Mouse (Mus musculus) CH12.LX (cell line): ENCODE measurements around the gene Zfp454. TPM values are rescaled to one million over a fixed set of nuclear protein-coding genes. Genes with fewer than 3 reads are reported as not detected.
A peak's percentile ranks its signal among the peaks of the same experiment; 100 is the strongest.

ENCODE experiments used
- DNase-seq: peaks from one replicate; pipeline ENCODE4 v3.0.0-alpha.2; 2013; ENCODE audit errors: extremely low read depth
- H3K27ac ChIP-seq: 2 replicates; pipeline ENCODE4 v1.5.1; 2012; ENCODE audit warnings: low read depth, mild to moderate bottlenecking, control low read depth, moderate library complexity; ENCODE audit not compliant: insufficient read depth
- H3K27me3 ChIP-seq: replicated peaks from 2 replicates; pipeline ENCODE3; 2012; ENCODE audit warnings: inconsistent platforms
- H3K36me3 ChIP-seq, 2 experiments: replicated peaks in 1 of 2; 2 replicates each; pipeline versions ENCODE3 to v1.6.1; 2012; ENCODE audit warnings: inconsistent platforms in 1 of 2, low read length in 1 of 2, mild to moderate bottlenecking in 1 of 2, mixed read lengths in 1 of 2, moderate library complexity in 1 of 2; ENCODE audit not compliant: control insufficient read depth in 1 of 2, insufficient read depth in 1 of 2
- H3K4me1 ChIP-seq, 2 experiments: 2 replicates each; pipeline ENCODE4 v1.6.1; 2012; ENCODE audit warnings: inconsistent platforms in 1 of 2, moderate library complexity in 1 of 2; ENCODE audit not compliant: insufficient read depth in 2 of 2, control insufficient read depth in 1 of 2
- H3K4me2 ChIP-seq: 2 replicates; pipeline ENCODE4 v1.6.1; 2012; ENCODE audit warnings: low read depth, mild to moderate bottlenecking, control low read depth; ENCODE audit not compliant: poor library complexity, insufficient read depth, severe bottlenecking
- H3K4me3 ChIP-seq, 3 experiments: fragments of 150-350 bp in 1 of 3; sonication (generic) in 1 of 3; replicated peaks in 1 of 3; 2 replicates each; pipeline versions ENCODE3 to v1.5.1; 2011 to 2012; ENCODE audit warnings: low read depth in 2 of 3, low read length in 2 of 3, mild to moderate bottlenecking in 2 of 3, moderate library complexity in 2 of 3, control low read depth in 1 of 3, improper control_type of control experiment in 1 of 3, inconsistent platforms in 1 of 3, mixed read lengths in 1 of 3; ENCODE audit not compliant: poor library complexity in 1 of 3
- H3K79me2 ChIP-seq: replicated peaks from 2 replicates; pipeline ENCODE4 v1.6.1; 2012; ENCODE audit warnings: mild to moderate bottlenecking, moderate library complexity; ENCODE audit not compliant: control insufficient read depth, poor library complexity, insufficient read depth, severe bottlenecking; ENCODE audit errors: extremely low read depth
- H3K9ac ChIP-seq: 2 replicates; pipeline ENCODE4 v1.6.1; 2012; ENCODE audit warnings: low read depth, mild to moderate bottlenecking, control low read depth, moderate library complexity; ENCODE audit not compliant: insufficient read depth
- H3K9me3 ChIP-seq: replicated peaks from 2 replicates; pipeline ENCODE3; 2012; ENCODE audit warnings: low read length, inconsistent platforms, mixed read lengths
- CHD1 ChIP-seq: IDR thresholded peaks from 2 replicates; pipeline ENCODE4 v1.6.1; 2012; ENCODE audit warnings: low read depth, low read length, improper control_type of control experiment, inconsistent platforms
- CHD2 ChIP-seq: IDR thresholded peaks from 2 replicates; pipeline ENCODE4 v1.6.1; 2011; ENCODE audit warnings: low read length, improper control_type of control experiment
- E2F4 ChIP-seq: IDR thresholded peaks from 2 replicates; pipeline ENCODE4 v1.6.1; 2011; ENCODE audit warnings: low read depth, low read length, improper control_type of control experiment; ENCODE audit not compliant: insufficient replicate concordance
- ELF1 ChIP-seq: IDR thresholded peaks from 2 replicates; pipeline ENCODE4 v1.6.1; 2014; ENCODE audit warnings: low read depth, mild to moderate bottlenecking, inconsistent platforms, low read length, improper control_type of control experiment
- EP300 ChIP-seq: IDR thresholded peaks from 2 replicates; pipeline ENCODE4 v1.6.1; 2011; ENCODE audit warnings: low read length, improper control_type of control experiment
- ETS1 ChIP-seq: conservative IDR thresholded peaks from 2 replicates; pipeline ENCODE4 v1.6.1; 2012; ENCODE audit warnings: low read depth, mild to moderate bottlenecking, inconsistent platforms, low read length, improper control_type of control experiment, moderate library complexity
- GABPA ChIP-seq: IDR thresholded peaks from 2 replicates; pipeline ENCODE4 v1.6.1; 2012; ENCODE audit warnings: low read depth, low read length, improper control_type of control experiment, inconsistent platforms; ENCODE audit not compliant: insufficient replicate concordance
- HCFC1 ChIP-seq: IDR thresholded peaks from 2 replicates; pipeline ENCODE4 v1.6.1; 2012; ENCODE audit warnings: low read depth, mild to moderate bottlenecking, inconsistent platforms, low read length, improper control_type of control experiment
- IRF4 ChIP-seq: IDR thresholded peaks from 2 replicates; pipeline ENCODE4 v1.6.1; 2014; ENCODE audit warnings: low read depth, mild to moderate bottlenecking, inconsistent platforms, low read length, improper control_type of control experiment
- JUN ChIP-seq: IDR thresholded peaks from 2 replicates; pipeline ENCODE4 v1.6.1; 2011; ENCODE audit warnings: low read depth, mild to moderate bottlenecking, low read length, improper control_type of control experiment, moderate library complexity; ENCODE audit not compliant: insufficient read depth
- JUND ChIP-seq: conservative IDR thresholded peaks from 2 replicates; pipeline ENCODE4 v1.6.1; 2011; ENCODE audit warnings: low read depth, low read length, improper control_type of control experiment
- KAT2A ChIP-seq: IDR thresholded peaks from 2 replicates; pipeline ENCODE4 v1.6.1; 2012; ENCODE audit warnings: low read length, improper control_type of control experiment, inconsistent platforms; ENCODE audit not compliant: insufficient replicate concordance
- MAFK ChIP-seq: IDR thresholded peaks from 2 replicates; pipeline ENCODE4 v1.6.1; 2011; ENCODE audit warnings: low read length, improper control_type of control experiment; ENCODE audit not compliant: insufficient replicate concordance
- MEF2A ChIP-seq: IDR thresholded peaks from 2 replicates; pipeline ENCODE4 v1.6.1; 2014; ENCODE audit warnings: low read depth, mild to moderate bottlenecking, inconsistent platforms, low read length, improper control_type of control experiment, borderline replicate concordance
- MXI1 ChIP-seq: IDR thresholded peaks from 2 replicates; pipeline ENCODE4 v1.6.1; 2011; ENCODE audit warnings: mild to moderate bottlenecking, low read depth, low read length, improper control_type of control experiment
- MYC ChIP-seq: IDR thresholded peaks from 2 replicates; pipeline ENCODE4 v1.6.1; 2011; ENCODE audit warnings: low read depth, mild to moderate bottlenecking, improper control_type of control experiment, low read length
- NRF1 ChIP-seq: IDR thresholded peaks from 2 replicates; pipeline ENCODE4 v1.6.1; 2014; ENCODE audit warnings: low read depth, mild to moderate bottlenecking, inconsistent platforms, low read length, improper control_type of control experiment, moderate library complexity
- PAX5 ChIP-seq: IDR thresholded peaks from 2 replicates; pipeline ENCODE4 v1.6.1; 2012; ENCODE audit warnings: low read length, inconsistent platforms, mixed read lengths
- POLR2A ChIP-seq: IDR thresholded peaks from 2 replicates; pipeline ENCODE4 v1.6.1; 2011; ENCODE audit warnings: low read depth, mild to moderate bottlenecking, improper control_type of control experiment, low read length
- RCOR1 ChIP-seq: conservative IDR thresholded peaks from 2 replicates; pipeline ENCODE4 v1.6.1; 2012; ENCODE audit warnings: low read depth, mild to moderate bottlenecking, inconsistent platforms, low read length, improper control_type of control experiment
- TBP ChIP-seq: conservative IDR thresholded peaks from 2 replicates; pipeline ENCODE4 v1.6.1; 2011; ENCODE audit warnings: low read depth, low read length, improper control_type of control experiment
- TCF12 ChIP-seq: IDR thresholded peaks from 2 replicates; pipeline ENCODE4 v1.6.1; 2014; ENCODE audit warnings: low read depth, mild to moderate bottlenecking, inconsistent platforms, low read length, improper control_type of control experiment
- UBTF ChIP-seq: IDR thresholded peaks from 2 replicates; pipeline ENCODE4 v1.6.1; 2012; ENCODE audit warnings: low read depth, mild to moderate bottlenecking, inconsistent platforms, low read length, improper control_type of control experiment, moderate library complexity
- USF1 ChIP-seq: IDR thresholded peaks from 2 replicates; pipeline ENCODE4 v1.6.1; 2014; ENCODE audit warnings: low read depth, mild to moderate bottlenecking, inconsistent platforms, low read length, improper control_type of control experiment
- ZC3H11A ChIP-seq: IDR thresholded peaks from 2 replicates; pipeline ENCODE4 v1.6.1; 2012; ENCODE audit warnings: low read depth, mild to moderate bottlenecking, inconsistent platforms, low read length, improper control_type of control experiment
- ZKSCAN1 ChIP-seq: IDR thresholded peaks from 2 replicates; pipeline ENCODE4 v1.6.1; 2012; ENCODE audit warnings: low read depth, inconsistent platforms, low read length, improper control_type of control experiment, borderline replicate concordance
- ZMIZ1 ChIP-seq: IDR thresholded peaks from 2 replicates; pipeline ENCODE4 v1.6.1; 2012; ENCODE audit warnings: low read depth, mild to moderate bottlenecking, inconsistent platforms, low read length, improper control_type of control experiment
- ZNF384 ChIP-seq: IDR thresholded peaks from 2 replicates; pipeline ENCODE4 v1.6.1; 2012; ENCODE audit warnings: low read depth, low read length, improper control_type of control experiment, inconsistent platforms
- dilution Hi-C: fragments of 300-500 bp; cut with MboI; formaldehyde crosslinking; loops from 2 replicates; pipeline ENCODE4 v1.14.3; 2020; ENCODE audit warnings: low sequenced_read_pairs; ENCODE audit not compliant: extremely low pct_unique_long_range_greater_than_20kb, extremely low pct_ligation_motif_present
- in situ Hi-C: fragments of 300-500 bp; cut with MboI; formaldehyde crosslinking; loops from 3 replicates; pipeline ENCODE4 v1.14.3; 2019; ENCODE audit warnings: low sequenced_read_pairs, low pct_ligation_motif_present, low pct_unique_long_range_greater_than_20kb, mixed read lengths
- polyA plus RNA-seq: library from polyadenylated mRNA; unstranded; fragments of >175 nt; gene quantifications from 2 replicates; pipeline ENCODE4 v1.2.1, GENCODE M21; 2012; ENCODE audit warnings: low read depth; ENCODE audit not compliant: insufficient read length
- total RNA-seq, 2 experiments: library from RNA; depleted of rRNA; stranded (reverse); fragments of 300-350 nt in 1 of 2; fragments of >200 nt in 1 of 2; gene quantifications; 2 replicates each; pipeline ENCODE4 v1.2.3; 2012 to 2014

Zfp454 gene
- total and polyA plus RNA-seq, 3 experiments, result not detected

- in situ Hi-C loops, result no loop called here
These were observed 51.7 kb downstream of the Zfp454 start for GRCm38 (mm10) chr11:50835727-50836126.

GRCm38 (mm10) chr11:50827010-50827953 is 60.2 kb downstream of the Zfp454 start, which contains the start of gene Zfp354c:
Gene Zfp354c, minus strand, starts transcription at chr11:50827724.
- peak within 1 kb of the TSS; percentile 57 to 96 (median 65) for H3K4me3 ChIP-seq
- dilution Hi-C loops, result no loop called here
- no peaks in the 10 kb centered on the region for H3K27me3 ChIP-seq
- peaks cover 3 to 13% of the 10 kb centered on the region in 2 experiments; a peak in 3 of 4 replicates for H3K4me1 ChIP-seq
- H3K36me3 ChIP-seq, result peaks cover 0 to 4% of the 10 kb centered on the region in 2 experiments
- H3K4me2 ChIP-seq, result peak within 1 kb of the TSS; percentile 98
- H3K9me3 ChIP-seq, result peaks cover under 1% of the 10 kb centered on the region
- in situ Hi-C loops, result no loop called here
- H3K9ac ChIP-seq, result peak within 1 kb of the TSS; percentile 62
- no peak within 1 kb of the TSS for H3K27ac ChIP-seq
- H3K79me2 ChIP-seq, result no peaks in the 10 kb centered on the region
- DNase-seq, result peak; percentile 85
- peak; percentile 63 for TF ChIP-seq ELF1
- TF ChIP-seq JUN, result no peak
- TF ChIP-seq TBP, result peak; percentile 72
- peak; percentile 75 for TF ChIP-seq MEF2A
- TF ChIP-seq E2F4, result no peak
- no peak for TF ChIP-seq UBTF
- no peak for TF ChIP-seq ZC3H11A
- no peak for TF ChIP-seq CHD2
- TF ChIP-seq IRF4, result peak; percentile 53; the same call in 1 of the 2 replicates
- no peak for TF ChIP-seq CHD1
- TF ChIP-seq RCOR1, result no peak
- TF ChIP-seq MXI1, result peak; percentile 43
- peak; percentile 74; the same call in 1 of the 2 replicates for TF ChIP-seq ZMIZ1
- peak; percentile 53; the same call in 1 of the 2 replicates for TF ChIP-seq MYC
- TF ChIP-seq TCF12, result peak; percentile 80
- TF ChIP-seq HCFC1, result peak; percentile 100
- TF ChIP-seq ZNF384, result no peak
- TF ChIP-seq ZKSCAN1, result no peak
- no peak for TF ChIP-seq JUND
- TF ChIP-seq PAX5, result no peak
- no peak for TF ChIP-seq MAFK
- peak; percentile 47 for TF ChIP-seq NRF1
- peak; percentile 73; the same call in 1 of the 2 replicates for TF ChIP-seq GABPA
- peak; percentile 83 for TF ChIP-seq POLR2A
- TF ChIP-seq ETS1, result no peak
- TF ChIP-seq USF1, result no peak
- peak; percentile 96; the same call in 1 of the 2 replicates for TF ChIP-seq KAT2A

More at GRCm38 (mm10) chr11:50835727-50836126, 51.7 kb downstream of the Zfp454 start:
- Histone ChIP-seq H3K27me3 (no peaks in the 10 kb centered on the region), H3K27ac (no peak overlapping the region), H3K4me2 (no peak overlapping the region), H3K9ac (no peak overlapping the region), H3K4me3 (no peak overlapping the region), H3K9me3 (peaks cover 15% of the 10 kb centered on the region), H3K79me2 (no peaks in the 10 kb centered on the region), H3K36me3 (no peaks in the 10 kb centered on the region), H3K4me1 (peaks cover 3 to 24% of the 10 kb centered on the region in 2 experiments; a peak in 3 of 4 replicates)
- dilution Hi-C loops, result no loop called here
- TF ChIP-seq HCFC1, result 0 out of 2 replicates have a peak, but pooled peaks have one; percentile 24
- no peak for TF ChIP-seq RCOR1
- TF ChIP-seq ELF1, result peak; percentile 72
- TF ChIP-seq EP300, result peak; percentile 60
- no peak for TF ChIP-seq TCF12
- TF ChIP-seq IRF4, result peak; percentile 49; the same call in 1 of the 2 replicates
- peak; percentile 64 for DNase-seq
